Mouse (Mus musculus) bone marrow, adult 2 months (tissue): Measurements from ENCODE around the gene Dlgap1.

Experiments
- CTCF ChIP-seq: fragments of 200-500 bp; IDR thresholded peaks from 2 replicates; pipeline ENCODE4 v1.5.1; 2011; ENCODE audit warnings: low read length, control low read depth; ENCODE audit not compliant: control insufficient read depth, insufficient read depth
- POLR2A ChIP-seq: fragments of 200-500 bp; IDR thresholded peaks from 2 replicates; pipeline ENCODE4 v1.6.1; 2011; ENCODE audit warnings: low read depth, mild to moderate bottlenecking, control low read depth, low read length, borderline replicate concordance; ENCODE audit not compliant: control insufficient read depth

GRCm38 (mm10) chr17:70643211-70643610 lies 674.3 kb downstream of the Dlgap1 start:
- TF ChIP-seq POLR2A: no peak
- TF ChIP-seq CTCF: no peak
